Mouse (Mus musculus) E14TG2a.4 (cell line): ENCODE measurements around the gene Gm10775.

ENCODE experiments used
- CTCF ChIP-seq: conservative IDR thresholded peaks from 2 replicates; pipeline ENCODE4 v1.5.1; 2014; ENCODE audit warnings: low read length
- NANOG ChIP-seq: IDR thresholded peaks from 2 replicates; pipeline ENCODE4 v1.6.1; 2014; ENCODE audit warnings: borderline replicate concordance, low read length, mixed read lengths
- POU5F1 ChIP-seq: IDR thresholded peaks from 2 replicates; pipeline ENCODE4 v1.6.1; 2014; ENCODE audit warnings: low read length, borderline replicate concordance

GRCm38 (mm10) chr13:65242319-65242787 lies 17.0 kb upstream of the Gm10775 start:
- TF ChIP-seq CTCF (no peak), POU5F1 (no peak), NANOG (no peak)
